Comparison of ENCODE assay signal across 15 mouse cellular contexts in genomic region chr3:65515751-65516150, GRCm38 (mm10). TPM values are rescaled to one million over a fixed set of nuclear protein-coding genes. Genes with fewer than 3 reads are reported as not detected.
DNase-seq lines count a peak whose midpoint lies in the region; TF ChIP-seq lines count a peak whose summit lies in the region.
"Had no signal": no experiment of that assay in that cellular context is flagged by ENCODE, and none has a peak within 500 bp of the region (broad histone marks: within the 10 kb centered on the region; RNA-seq: fewer than 3 reads in every experiment).

No protein-coding gene starts in this region.

- no peak for TF ChIP-seq POLR2A in spleen, adult 2 months (IDR thresholded peaks at IDR 0.05; ENCODE audit: low read depth, low read length)
- no peak for TF ChIP-seq POLR2A in bone marrow, adult 2 months (IDR thresholded peaks at IDR 0.05; ENCODE audit: borderline replicate concordance, control insufficient read depth, low read depth, low read length)

- no peaks in the 10 kb centered on the region for H3K79me2 ChIP-seq in macrophage (ENCODE audit: inconsistent target)

- H3K4me1 ChIP-seq in spleen, adult 2 months (ENCODE audit: control insufficient read depth, insufficient read depth, insufficient read length): peaks cover 9% of the 10 kb centered on the region
- H3K4me1 ChIP-seq in bone marrow, adult 2 months (ENCODE audit: control insufficient read depth, insufficient read depth, low read length): peaks cover 3% of the 10 kb centered on the region; the same call in 1 of the 2 replicates

- peak; percentile 27 to 57 for DNase-seq in spleen, adult 2 months (ENCODE audit: low read depth in 1 of 2, low spot score in 2 of 2)
- DNase-seq in spleen, postnatal 14 days (ENCODE audit: low spot score in 2 of 2): no peak
- DNase-seq in cerebellum, postnatal 4 days (ENCODE audit: low spot score in 2 of 2): no peak
- no peak for DNase-seq in left cerebral cortex, adult 9 months (ENCODE audit: low spot score in 2 of 2)
- no peak for DNase-seq in cerebellum, adult 8-10 months
- DNase-seq: adrenal gland, postnatal 14 days; cerebellum, postnatal 14 days; gastrocnemius, postnatal 36 days; kidney, adult 9 months; liver had no signal

- TF ChIP-seq CTCF in spleen, adult 2 months (IDR thresholded peaks at IDR 0.05; ENCODE audit: extremely low read depth, insufficient read depth, insufficient read length, insufficient replicate concordance): no peak
- TF ChIP-seq CTCF in bone marrow, adult 2 months (IDR thresholded peaks at IDR 0.05; ENCODE audit: control insufficient read depth, insufficient read depth, low read length): no peak

- no peaks in the 10 kb centered on the region for H3K36me3 ChIP-seq in spleen, adult 2 months (ENCODE audit: control insufficient read depth, insufficient read depth, low read length)
- no peaks in the 10 kb centered on the region for H3K36me3 ChIP-seq in macrophage (ENCODE audit: inconsistent target)
- H3K36me3 ChIP-seq: embryonic facial prominence, embryonic 12.5 days; forebrain, embryonic 10.5 days; hindbrain, embryonic 12.5 days had no signal

- no peaks in the 10 kb centered on the region for H3K27me3 ChIP-seq in spleen, adult 2 months (ENCODE audit: control insufficient read depth, insufficient read depth, low read length)
- H3K27me3 ChIP-seq: embryonic facial prominence, embryonic 12.5 days; hindbrain, embryonic 12.5 days had no signal

- peak overlapping the region; percentile 75 for H3K27ac ChIP-seq in spleen, adult 2 months (ENCODE audit: insufficient read depth, low read length)
- peak overlapping the region; percentile 48; the same call in 1 of the 2 replicates for H3K27ac ChIP-seq in bone marrow, adult 2 months (ENCODE audit: control insufficient read depth, insufficient read depth, low read depth, low read length, poor library complexity)
- H3K27ac ChIP-seq in macrophage: 0 out of 2 replicates have a peak overlapping the region, but pooled peaks have one; percentile 8
- H3K27ac ChIP-seq: embryonic facial prominence, embryonic 12.5 days; forebrain, embryonic 10.5 days; hindbrain, embryonic 12.5 days had no signal

- 23% methylated on average over 2 of the region's 2 CpGs for WGBS in spleen, adult 2 months
- 29% methylated on average over 2 of the region's 2 CpGs for WGBS in bone marrow, adult 2 months
- 5% methylated on average over 2 of the region's 2 CpGs for WGBS in macrophage (ENCODE audit: missing documents)

- no peak overlapping the region for H3K4me3 ChIP-seq in spleen, adult 2 months (ENCODE audit: extremely low read depth, insufficient read depth, insufficient read length)
- no peak overlapping the region for H3K4me3 ChIP-seq in bone marrow, adult 2 months (replicated peaks; ENCODE audit: control insufficient read depth, low read depth, low read length)
- H3K4me3 ChIP-seq in macrophage (ENCODE audit: inconsistent target): no peak overlapping the region
- H3K4me3 ChIP-seq: embryonic facial prominence, embryonic 12.5 days; forebrain, embryonic 10.5 days; hindbrain, embryonic 12.5 days had no signal

RNA-seq across cellular contexts. Expression of gene Tiparp, which starts 12.5 kb away (rescaled TPM):
- polyA plus RNA-seq in spleen, adult 2 months (2012; rRNA removed): 1.8 and 2.4 TPM in 2 replicates
- 0.99 and 6.6 TPM in 2 replicates for polyA plus RNA-seq in bone marrow, adult 2 months (2011; ENCODE audit: insufficient read depth, insufficient read length, low replicate concordance, missing spikeins)
- total RNA-seq in macrophage (2018; cell fraction: chromatin; rRNA removed): 100 to 1,000 TPM in 14 of 26 experiments, 10 to 100 TPM in 12; 46.8 to 618 (median 104) TPM
- total RNA-seq in macrophage (2018; cell fraction: cytosol; rRNA removed): 100 to 1,000 TPM in 6 of 26 experiments, 10 to 100 TPM in 20; 24.2 to 340 (median 48.6) TPM
- total RNA-seq in macrophage (2018; cell fraction: nucleus; rRNA removed): 100 to 1,000 TPM in 16 of 26 experiments, 10 to 100 TPM in 10; 56.4 to 926 (median 131) TPM
- polyA plus RNA-seq in macrophage (2018): 16.9 to 22.9 TPM (median 19.6 TPM) in 3 replicates

Comparison
In these comparisons a context has a peak if more than half of its experiments do, and no peak if none do; other contexts are left out.
1. DNase-seq: peak in spleen, adult 2 months (2 of 2); none in spleen, postnatal 14 days (0 of 2), cerebellum, postnatal 4 days (0 of 2), left cerebral cortex, adult 9 months (0 of 2) and cerebellum, adult 8-10 months (single experiment).
2. H3K27ac ChIP-seq: peak in every context shown above with its lines; median percentile 75 in spleen, adult 2 months; 48 in bone marrow, adult 2 months; 8 in macrophage.